Mouse (Mus musculus) left cerebral cortex, postnatal 10 days (tissue): ENCODE measurements around the gene Noc2l. TPM values are rescaled to one million over a fixed set of nuclear protein-coding genes. Genes with fewer than 3 reads are reported as not detected.
A peak's percentile ranks its signal among the peaks of the same experiment; 100 is the strongest.

Experiments
- DNase-seq, 2 experiments: peaks; one replicate each; pipeline ENCODE4 v3.0.0; 2021 to 2022; ENCODE audit warnings: low spot score in 2 of 2, mixed read lengths in 1 of 2; ENCODE audit errors: extremely low spot score in 1 of 2
- intact Hi-C: fragments of 180-260 bp; cut with DNase I; formaldehyde crosslinking; loops from one replicate; pipeline ENCODE4 v1.15.1; 2025
- total RNA-seq, 2 experiments: library from RNA; stranded (reverse); gene quantifications; 2 replicates each; pipeline ENCODE4 v1.2.3; 2021

Gene Noc2l
- 10 to 100 TPM; 61.8 to 63.1 TPM for total RNA-seq

GRCm38 (mm10) chr4:156235808-156236533 is at the start of gene Noc2l:
TSS of gene Noc2l (plus strand) at chr4:156236010.
- intact Hi-C loops: loop anchor here (2.0 kb wide), 1 partner anchor 39 kb away; the partner anchor contains the start of gene Agrn

DNA sequence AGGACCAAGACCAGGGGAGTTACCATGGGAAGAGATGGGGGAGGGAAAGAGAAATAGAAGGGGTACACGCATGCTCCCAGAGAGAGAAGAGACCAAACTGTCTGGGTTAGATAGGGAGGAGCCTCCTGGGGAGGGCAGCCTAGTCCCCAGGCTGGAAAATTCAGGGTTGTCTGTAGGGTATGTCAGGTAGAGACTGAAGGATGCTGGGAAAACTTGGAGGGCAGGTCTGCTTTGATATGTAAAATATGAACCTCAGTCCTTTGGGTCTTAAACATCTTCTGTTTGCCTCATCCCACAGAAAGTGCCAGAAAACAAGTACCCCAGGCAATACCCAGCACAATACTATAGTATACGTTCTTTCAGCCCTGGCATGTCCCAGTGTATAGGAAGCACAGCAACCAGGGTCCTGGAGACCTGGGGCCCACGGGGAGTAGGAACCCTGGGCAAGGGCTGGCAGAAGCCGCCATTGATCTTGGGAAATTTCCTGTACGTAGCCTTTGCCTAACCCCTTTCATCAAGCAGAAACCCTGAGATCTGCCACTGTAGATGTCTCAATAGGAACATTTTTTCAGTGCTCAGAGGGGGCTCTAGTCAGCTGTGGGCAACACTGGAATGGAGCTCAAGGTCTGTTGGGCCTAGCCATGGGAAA is 47.5 kb upstream of the Noc2l start:
- intact Hi-C loops: no loop called here
- peak in 1 of 2 experiments; percentile 11 for DNase-seq

More at GRCm38 (mm10) chr4:156235808-156236533, at the start of gene Noc2l:
- DNase-seq: peak; percentile 80 to 97

DNA sequence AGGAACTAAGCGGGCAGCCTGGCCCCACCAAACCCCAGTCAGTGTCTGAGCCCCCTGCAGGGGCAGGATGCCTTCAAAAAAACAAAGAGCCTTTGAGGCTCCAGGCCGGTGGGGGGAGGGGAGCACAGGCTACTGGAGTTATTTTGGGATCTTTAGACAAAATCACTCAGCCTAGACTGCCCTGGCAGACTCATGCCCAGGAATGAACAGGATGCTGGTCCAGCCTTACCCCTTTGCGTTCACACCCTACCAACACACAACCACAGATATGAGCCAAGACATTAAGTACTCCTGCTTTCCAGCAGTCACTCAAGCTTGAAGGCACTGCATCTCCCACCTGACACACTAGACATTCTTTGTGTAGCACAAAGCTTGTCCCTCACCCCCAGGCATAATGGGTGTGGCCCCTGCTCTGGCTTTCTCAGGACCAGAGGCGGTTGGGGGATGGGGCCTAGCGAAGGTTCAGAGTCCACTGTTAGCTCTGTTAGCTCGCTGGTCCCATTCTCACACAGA is 46.9 kb upstream of the Noc2l start:
- DNase-seq: peak in 1 of 2 experiments; percentile 92
- intact Hi-C loops: no loop called here

GRCm38 (mm10) chr4:156192421-156193199 is 43.2 kb upstream of the Noc2l start:
- intact Hi-C loops: no loop called here
- peak in 1 of 2 experiments; percentile 56 for DNase-seq

GRCm38 (mm10) chr4:156193200-156193590 is 42.6 kb upstream of the Noc2l start:
- DNase-seq: peak in 1 of 2 experiments; percentile 23
- intact Hi-C loops: no loop called here

GRCm38 (mm10) chr4:156193906-156194305 is 41.9 kb upstream of the Noc2l start:
- intact Hi-C loops: no loop called here
- DNase-seq: peak in 1 of 2 experiments; percentile 13

- peak in 1 of 2 experiments; percentile 23 for DNase-seq
- intact Hi-C loops: no loop called here
These were observed 41.5 kb upstream of the Noc2l start for GRCm38 (mm10) chr4:156194346-156194745.

- intact Hi-C loops: loop anchor here (2.0 kb wide), 1 partner anchor 39 kb away; the partner anchor contains the start of gene Plekhn1
- DNase-seq: peak in 1 of 2 experiments; percentile 92
These were observed 39.6 kb upstream of the Noc2l start for GRCm38 (mm10) chr4:156195927-156196870.

DNA sequence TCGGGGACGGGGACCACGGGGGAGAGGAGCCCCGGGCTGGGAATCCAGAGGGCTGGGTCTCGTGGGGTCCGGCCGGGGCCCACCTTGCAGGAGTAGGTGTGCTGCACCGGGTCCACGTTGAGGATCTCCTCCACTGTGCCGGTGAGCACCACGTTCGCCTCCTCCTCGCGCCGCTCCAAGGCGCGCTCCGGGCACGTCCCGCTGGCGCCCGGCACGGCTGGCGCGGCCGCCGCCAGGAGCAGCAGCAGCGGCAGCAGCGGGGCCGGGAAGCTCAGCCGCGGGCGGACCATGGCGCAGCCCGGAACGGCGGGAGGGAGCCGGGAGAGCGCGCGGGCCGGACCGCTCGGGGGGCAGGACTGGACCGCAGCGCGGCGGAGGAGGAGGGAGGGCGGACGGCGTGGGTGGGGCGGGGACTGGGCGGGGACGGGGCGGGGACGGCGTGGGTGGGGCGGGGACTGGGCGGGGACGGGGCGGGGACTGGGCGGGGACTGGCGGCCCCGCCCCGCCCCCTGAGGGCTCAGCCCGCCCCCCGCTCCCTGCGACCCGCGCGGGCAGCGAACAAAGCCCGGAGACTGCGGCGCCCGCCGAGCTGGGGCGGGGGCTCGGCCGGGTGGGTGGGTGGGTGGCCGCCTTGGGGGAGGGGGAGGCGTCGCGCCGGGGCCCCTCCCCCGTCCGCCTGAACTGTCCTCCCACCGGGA is 38.5 kb upstream of the Noc2l start, which contains the start of gene Agrn:
TSS of gene Agrn (minus strand) at position 358 of the 698 bp plus-strand sequence.
- DNase-seq: peak in 1 of 2 experiments; percentile 89
- intact Hi-C loops: loop anchor here (2.0 kb wide), 1 partner anchor 38 kb away; the partner anchor contains the start of gene Plekhn1

- intact Hi-C loops: loop anchor here (2.0 kb wide), 1 partner anchor 37 kb away; the partner anchor contains the start of gene Plekhn1
- peak; percentile 70 to 97 for DNase-seq
These were observed 38.0 kb upstream of the Noc2l start for GRCm38 (mm10) chr4:156197829-156198205.

- intact Hi-C loops: no loop called here
- no peak for DNase-seq
These were observed 35.0 kb upstream of the Noc2l start, which contains the start of gene Isg15 for GRCm38 (mm10) chr4:156200623-156201475. TSS of gene Isg15 (minus strand) at chr4:156200818.

DNA sequence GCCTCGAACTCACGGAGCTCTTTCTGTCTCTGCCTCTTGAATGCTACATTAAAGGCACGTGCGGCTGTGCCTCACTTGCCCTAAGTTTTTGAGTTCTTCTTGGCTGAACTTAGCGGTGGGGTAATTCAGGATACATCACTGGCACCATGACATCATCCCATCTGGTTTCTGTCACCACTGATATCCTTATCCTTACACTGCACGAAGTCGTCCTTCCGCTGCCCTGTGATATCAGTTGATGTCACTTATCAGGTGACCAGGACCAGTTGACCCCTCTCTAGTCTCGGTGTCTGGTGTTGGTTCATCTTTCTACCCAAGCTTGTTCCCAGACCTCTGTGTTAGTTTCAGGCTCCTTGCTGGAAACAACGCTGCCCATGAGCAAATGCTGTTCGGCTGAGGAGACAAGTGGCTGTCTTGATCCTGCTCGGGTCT is 33.3 kb upstream of the Noc2l start:
- DNase-seq: no peak
- intact Hi-C loops: no loop called here

GRCm38 (mm10) chr4:156203001-156203412 is 32.8 kb upstream of the Noc2l start, which contains the start of gene AW011738:
TSS of gene AW011738 (plus strand) at chr4:156203304.
- intact Hi-C loops: no loop called here
- peak in 1 of 2 experiments; percentile 90 for DNase-seq

DNA sequence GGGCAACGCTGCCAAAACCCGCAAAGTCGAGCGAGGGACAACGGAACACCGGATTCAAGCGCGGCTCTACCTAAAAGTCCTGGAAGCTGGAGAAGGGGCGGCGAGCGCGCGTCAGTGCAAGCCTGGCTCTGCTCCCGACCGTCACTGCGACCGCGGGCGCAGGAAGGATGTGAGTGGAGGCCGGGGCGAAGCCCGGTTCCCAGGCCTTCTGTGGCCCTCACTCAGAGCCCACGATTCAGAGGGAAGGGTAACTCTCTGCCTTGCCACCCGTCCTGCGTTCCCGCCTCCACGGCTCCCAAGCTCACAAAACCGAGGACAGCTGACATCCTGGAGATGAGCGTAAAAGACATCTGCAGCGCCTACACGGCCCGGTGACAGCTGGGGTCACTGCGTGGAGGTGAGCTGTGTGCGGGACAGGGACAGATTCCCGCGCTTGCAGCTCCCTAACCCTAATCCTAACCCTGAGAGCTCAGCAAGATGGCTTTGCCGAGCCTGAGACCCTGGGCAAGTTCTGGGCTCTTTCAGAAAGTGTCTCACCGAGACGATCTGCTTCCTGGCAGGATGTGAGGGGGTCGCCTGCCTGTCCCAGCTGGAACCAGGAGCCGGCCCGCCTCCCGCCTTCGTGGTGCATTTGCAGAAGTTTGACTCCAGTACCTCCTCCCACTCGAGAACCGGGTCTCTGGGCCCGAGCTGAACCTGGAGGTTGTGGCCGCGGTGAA is 32.2 kb upstream of the Noc2l start:
- intact Hi-C loops: no loop called here
- DNase-seq: peak in 1 of 2 experiments; percentile 75

- intact Hi-C loops: no loop called here
- no peak for DNase-seq
These were observed 26.9 kb upstream of the Noc2l start for GRCm38 (mm10) chr4:156208872-156209271.
